Mouse (Mus musculus) kidney, postnatal 10 days (tissue): ENCODE results near the gene Clpx.
A peak's percentile ranks its signal among the peaks of the same experiment; 100 is the strongest.

Experiments used
- DNase-seq: peaks from one replicate; pipeline ENCODE4 v3.0.0; 2021; ENCODE audit warnings: mixed read lengths

Gene Clpx

DNA sequence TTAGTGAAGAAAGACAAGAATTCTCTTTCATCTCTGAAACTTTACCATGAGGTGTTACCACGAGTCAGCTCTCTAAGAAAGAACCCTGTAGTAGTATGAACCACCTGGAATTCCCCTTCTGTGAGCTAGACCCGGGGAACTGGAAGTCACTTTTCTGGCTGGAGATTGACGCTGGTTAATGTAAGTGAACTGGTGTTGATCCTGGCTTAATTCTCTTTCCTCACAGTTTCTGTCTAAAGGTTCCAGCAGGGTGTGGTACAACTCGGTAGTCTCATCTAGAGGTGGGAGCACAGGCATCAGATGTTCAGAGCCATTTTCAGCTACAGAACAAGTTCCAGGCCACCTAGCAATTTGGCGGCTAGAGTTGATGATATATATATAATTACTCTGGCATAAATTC, 941 bp upstream of the Clpx start:
- DNase-seq, result no peak

DNA sequence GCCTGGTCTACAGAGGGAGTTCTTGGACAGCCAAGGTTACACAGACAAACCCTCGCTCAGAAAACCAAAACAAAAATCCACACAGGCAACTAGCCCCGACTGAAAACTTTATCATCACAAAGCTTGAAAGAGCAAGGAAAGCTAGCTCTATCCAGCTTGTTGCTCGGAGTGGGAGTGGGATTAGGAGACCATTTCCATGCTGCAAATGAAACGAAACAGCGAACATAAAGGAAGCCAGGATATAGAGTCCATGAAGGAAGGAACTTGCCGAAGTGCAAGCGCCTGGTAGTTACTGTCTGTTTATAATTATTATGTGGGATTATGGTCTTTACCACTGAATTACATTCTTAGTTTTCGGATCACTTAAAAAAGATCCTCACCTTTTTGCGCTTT, 484 bp upstream of the Clpx start:
- DNase-seq, result no peak

DNA sequence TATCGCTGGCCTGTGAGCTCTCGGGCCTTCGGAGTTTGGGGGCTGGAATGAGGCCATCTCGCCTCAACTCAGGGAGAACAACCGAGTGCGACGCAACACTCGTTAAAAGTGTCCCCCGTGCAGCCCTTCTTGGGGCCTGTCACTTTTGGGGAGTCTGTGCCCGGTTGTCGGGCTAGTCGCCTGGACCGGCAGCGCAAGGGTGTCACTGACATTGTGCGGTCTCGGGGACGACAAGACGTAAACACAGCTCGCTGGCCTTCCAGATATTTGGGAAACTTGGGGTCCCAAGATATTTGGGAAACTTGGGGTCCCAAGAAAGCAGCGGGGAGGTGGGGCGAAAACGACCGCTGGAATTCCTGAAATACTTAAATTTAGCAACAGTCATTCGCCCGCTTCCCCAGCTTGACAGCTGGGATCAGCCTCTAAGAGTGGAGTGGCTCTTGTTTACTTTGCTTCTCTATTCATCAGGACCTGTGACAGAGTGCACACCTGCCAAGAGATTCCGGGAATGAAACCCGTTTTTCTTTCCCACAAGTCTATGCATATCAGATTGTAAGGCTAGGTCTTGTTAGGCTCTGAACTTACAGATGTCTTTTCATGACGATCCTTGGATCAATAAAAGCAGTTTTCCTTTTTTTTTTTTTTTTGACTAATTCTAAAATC, 787 bp downstream of the Clpx start:
- no peak for DNase-seq

DNA sequence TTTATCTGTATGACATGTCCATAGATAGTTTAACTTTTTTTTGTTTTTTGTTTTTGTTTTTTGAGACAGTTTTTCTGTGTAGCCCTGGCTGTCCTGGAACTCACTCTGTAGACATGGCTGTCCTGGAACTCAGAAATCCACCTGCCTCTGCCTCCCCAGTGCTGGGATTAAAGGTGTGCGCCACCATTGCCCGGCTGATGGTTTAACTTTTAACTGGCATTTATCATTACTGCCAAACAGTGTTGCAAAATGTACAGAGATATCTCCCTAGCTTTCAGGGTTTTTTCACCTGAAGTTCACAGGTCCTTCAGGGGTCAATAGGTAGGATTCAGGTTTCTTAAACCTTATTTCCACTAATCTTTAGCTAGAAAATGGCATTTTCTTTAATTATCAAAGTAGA, 3.0 kb downstream of the Clpx start:
- no peak for DNase-seq

DNA sequence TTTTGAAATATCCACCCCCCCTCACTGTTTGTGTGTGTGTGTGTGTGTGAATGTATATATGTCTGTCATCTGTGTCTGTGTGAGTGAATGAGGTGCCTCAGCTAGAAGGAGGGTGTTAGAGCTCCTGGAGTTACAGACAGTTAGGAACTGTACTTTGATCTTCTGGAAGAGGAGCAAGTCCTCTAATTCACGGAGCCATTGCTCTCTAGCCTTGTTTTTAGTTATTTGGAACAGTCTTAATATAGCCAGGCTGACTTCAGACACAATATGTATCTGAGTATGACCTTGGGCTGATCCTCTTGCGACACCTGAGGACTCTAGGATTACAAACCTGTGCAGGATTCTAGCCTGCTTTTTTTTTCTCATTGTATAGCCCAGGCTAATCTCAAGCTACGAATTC, 4.7 kb downstream of the Clpx start:
- DNase-seq, result no peak

DNA sequence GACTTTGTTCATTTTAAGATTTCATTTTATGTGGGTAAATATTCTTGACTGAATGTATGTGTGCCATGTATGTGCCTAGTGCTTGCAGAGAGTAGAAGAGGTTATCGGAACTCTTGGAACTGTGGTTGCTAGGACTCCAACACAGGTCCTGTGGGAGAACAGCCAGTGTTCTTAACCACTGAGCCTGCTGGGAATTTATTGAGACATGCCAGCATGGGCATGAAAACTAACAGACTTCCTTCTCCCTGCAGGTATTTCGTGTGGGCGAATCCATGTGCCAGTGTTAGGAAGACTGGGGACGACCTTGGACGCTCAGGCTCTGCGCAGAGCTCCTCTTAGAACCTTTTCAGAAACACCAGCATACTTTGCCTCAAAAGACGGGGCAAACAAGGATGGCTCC, 5.6 kb downstream of the Clpx start:
- DNase-seq, result no peak

DNA sequence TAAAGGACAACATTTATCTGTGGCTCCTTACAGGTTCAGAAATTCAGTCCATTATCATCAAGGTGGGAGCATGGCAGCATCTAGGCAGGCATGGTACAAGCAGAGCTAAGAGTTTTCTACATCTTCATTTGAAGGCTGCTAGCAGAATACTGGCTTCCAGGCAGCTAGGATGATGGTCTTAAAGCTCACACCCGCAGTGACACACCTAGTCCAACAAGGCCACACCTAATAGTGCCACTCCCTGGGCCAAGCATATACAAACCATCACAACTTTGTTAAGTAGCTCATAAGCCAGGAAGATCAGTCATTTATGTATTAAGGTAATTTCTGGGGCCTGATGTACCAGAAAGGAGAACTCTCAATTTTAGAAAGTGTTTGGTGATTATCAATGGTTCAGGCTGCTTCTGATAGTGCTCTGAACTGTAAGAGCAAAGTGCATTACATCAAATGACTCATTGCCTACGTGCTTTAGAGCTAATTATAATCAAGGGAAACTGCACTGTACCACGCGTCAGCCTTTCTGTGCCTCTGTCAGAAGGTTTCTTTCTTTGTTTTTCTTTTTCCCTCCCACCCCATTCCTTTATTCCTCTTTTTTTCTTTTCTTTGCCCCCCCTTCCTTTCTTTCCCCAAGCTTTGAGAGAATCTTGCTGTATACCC, 8.4 kb downstream of the Clpx start:
- DNase-seq, result no peak

DNA sequence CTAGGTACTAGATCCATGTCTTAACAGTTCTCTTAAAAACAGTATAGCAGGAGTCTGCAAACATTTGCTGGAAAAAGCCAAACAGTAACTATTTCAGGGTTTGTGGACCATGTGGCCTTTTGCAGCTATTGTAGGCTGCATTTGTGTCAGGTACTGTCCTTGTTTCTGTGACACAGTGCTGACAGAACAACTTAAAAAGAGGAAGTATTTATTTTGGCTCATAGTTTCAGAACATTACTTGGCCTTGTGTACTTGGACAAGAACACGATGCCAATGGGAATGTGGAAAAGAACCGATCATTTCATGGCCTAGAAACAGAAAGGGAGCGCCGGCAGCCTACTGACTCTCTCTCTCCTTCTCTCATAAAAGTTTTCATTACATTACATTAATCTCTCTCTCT, 9.5 kb downstream of the Clpx start:
- DNase-seq, result no peak

DNA sequence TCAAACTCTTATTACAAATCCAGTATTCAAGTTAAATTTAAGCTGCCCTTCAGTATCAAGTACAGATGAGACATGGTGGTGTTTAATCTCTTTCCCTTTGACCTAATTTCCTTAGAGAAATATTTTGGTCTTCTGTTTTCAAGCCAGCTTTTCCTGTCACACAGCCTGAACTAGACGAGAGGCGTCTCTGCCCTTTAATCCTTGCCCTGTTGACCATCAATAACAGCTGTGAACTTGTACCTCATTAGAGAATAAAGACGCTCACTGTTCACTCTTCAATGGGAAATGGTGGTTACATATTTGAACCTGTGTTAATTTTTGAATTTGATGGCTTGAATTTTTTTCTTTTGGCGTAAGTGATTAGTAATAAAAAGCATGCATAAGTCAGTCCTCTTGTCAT, 10.2 kb downstream of the Clpx start:
- DNase-seq, result peak; percentile 45

DNA sequence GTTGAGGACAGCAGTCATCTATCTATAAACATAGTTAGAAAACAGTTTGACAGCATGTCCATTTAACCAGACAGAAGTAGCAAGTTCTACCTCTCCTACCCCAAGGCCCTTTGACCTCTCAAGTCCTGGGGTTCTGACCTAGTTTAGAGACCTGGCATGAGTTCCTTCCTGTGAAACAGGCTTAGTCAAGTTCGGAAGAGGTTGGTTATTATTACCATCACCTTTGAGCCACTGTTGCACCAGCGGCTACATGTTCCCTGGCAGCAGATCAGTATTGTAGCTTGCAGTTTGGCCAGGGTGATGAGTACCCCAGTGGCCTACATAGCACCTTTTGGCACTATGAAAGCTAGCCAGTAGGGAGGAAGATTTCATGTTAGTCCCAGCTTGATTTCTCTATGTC, 12.6 kb downstream of the Clpx start:
- DNase-seq, result no peak

DNA sequence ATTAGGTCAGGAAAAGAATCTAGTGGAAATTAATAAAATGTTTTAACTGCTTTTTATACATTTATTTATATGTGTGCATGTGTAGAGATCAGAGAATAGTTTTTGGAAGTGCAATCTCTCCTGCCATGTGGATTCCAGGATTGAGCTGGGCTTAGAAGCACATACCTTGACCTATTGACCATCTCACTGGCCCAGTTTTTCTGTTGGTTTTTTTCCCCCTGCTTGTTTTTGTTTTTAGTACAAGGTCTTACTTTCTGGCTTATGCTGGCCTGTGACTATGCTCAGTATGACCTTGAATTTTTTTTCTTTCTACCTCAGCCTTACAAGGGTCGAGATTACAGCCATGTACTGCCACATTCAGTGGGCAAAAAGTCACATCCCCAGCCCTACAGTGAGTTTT, 14.0 kb downstream of the Clpx start:
- no peak for DNase-seq

DNA sequence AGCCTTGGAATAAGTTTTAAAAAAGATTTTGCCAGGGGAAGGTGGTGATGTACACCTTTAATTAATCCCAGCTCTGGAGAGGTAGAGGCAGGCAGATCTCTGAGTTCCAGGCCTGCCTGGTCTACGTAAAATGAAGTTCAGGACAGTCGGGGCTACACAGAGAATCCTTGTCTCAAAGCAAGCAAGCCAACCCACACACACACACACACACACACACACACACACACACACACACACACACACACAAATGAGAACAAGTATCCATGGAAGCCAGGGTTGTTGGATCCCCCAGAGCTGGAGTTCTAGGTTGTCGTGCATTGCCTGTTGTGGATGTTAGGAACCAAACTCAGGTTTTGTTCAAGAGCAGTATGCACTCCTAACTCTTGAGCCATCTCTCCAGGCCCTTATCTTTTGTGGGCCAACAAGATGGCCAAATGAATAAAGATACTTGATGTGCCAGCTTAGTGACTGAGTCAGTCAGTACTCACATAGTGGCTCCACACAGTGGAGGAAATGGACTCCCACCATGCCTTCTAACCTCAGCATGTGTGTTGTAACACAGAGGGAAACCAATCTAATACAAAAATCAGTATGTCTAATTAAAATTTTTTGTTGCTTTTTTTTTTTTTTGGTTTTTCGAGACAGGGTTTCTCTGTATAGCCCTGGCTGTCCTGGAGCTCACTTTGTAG, 18.8 kb downstream of the Clpx start:
- DNase-seq, result no peak

DNA sequence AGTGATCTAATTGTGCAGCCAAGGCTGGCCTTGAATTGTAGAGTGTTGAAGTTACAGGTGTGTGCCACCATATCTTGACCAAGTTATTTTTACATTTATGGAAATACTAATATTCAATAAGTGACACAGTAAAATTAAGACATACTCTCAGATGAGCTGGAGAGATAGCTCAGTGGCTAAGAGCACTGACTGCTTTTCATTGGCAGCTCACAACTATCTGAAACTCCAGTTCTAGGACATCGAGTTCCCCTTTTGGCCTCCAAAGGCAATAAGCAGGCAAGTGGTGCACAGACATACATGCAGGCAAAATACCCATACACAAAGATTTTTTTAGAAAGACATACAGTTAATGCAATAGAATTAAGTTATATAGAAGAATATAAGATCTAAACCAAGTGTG, 19.8 kb downstream of the Clpx start:
- DNase-seq, result no peak

DNA sequence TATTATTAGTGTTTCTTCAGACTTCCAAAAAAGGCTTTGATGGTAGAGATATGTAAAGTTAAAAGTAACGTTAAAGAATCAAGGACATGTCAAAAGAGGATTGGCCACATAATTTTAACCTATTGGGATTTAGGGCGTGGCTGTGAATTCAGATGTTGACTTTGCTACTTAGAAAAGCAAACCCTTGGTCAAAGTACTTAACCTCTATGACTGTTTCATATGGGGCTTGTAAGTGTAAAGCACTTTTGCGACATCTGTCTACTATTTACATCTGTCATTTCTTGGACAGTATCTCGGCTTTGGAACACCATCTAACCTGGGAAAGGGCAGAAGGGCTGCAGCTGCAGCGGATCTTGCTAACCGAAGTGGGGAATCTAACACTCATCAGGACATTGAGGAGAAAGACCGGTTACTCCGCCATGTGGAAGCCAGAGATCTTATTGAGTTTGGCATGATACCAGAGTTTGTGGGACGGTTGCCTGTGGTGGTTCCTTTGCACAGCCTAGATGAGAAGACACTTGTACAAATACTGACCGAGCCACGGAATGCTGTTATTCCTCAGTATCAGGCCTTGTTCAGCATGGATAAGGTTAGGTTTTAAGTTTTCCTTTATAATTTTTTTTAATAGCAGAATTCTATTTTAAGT, 28.3 kb downstream of the Clpx start:
- no peak for DNase-seq

DNA sequence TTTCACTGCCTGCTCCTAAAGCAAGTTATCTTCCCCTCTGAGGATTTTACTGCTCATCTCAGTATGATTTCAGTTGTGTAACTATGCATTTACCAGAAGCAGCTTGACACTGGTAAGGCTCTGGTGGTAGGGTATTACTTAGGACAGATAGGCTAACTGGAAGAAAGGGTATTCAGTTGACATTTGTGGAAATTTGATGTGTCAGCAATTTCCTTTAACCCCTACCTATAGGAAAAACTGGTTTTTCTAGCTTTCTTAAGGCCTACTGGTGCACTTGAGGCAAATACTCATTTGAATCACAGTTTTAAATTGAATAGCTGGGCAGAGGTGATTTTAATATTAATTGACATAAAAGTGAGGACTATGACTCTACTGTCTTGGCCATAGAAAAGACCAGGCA, 31.9 kb downstream of the Clpx start:
- no peak for DNase-seq

DNA sequence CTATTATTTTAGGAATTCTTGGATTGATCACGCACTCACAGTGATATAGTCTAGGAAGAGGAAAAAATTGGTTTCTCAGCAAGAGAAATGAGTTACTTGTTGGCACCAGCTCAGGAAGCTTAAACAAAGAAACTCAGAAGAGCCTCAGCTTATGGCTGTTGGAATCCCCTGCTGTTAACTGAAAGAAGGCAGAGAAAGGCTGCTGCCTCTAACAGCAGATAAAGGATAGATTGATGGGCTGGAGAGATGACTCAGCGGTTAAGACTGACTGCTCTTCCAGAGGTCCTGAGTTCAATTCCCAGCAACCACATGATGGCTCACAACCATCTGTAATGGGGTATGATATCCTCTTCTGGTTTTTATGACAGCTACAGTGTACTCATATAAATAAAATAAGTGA, 33.3 kb downstream of the Clpx start:
- DNase-seq, result no peak

DNA sequence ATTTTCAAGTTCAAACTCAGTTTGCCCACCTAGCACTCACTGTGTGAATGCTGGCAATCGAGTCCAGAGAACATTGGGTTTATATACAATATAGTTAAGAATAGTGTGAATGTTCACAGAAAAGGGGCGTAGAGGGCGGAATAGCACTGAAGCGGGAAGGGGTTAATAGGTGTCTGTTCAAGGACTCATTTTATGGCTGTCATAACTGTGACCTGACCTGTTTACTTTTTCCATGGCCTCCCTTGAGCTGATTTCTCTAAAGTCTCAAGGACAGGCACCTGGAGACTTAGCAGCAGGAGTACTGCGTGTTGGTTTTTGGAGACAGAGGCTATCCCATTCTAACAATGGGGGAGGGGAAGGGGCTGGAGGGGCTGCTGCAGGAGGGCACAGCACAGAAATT, 39.9 kb downstream of the Clpx start:
- DNase-seq, result no peak

DNA sequence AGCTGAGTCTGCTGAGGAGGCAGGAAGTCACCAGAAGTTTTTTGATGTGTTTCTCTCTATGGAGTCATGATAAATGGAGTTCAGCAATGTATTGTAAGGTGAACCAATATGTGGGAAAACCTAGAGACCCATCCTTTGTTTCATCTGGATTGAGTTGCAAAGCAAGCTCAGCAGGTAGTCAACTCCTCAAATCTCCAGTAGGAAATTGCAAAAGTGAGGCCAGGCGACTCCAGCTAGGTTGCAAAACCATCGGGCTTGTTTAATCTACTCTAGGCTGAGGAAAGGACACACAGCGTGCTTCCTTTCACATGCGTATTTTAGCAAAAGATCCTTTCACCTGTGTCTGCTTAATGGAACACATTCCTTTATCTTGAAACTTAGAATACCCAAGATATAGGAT, 45.1 kb downstream of the Clpx start:
- DNase-seq, result no peak

DNA sequence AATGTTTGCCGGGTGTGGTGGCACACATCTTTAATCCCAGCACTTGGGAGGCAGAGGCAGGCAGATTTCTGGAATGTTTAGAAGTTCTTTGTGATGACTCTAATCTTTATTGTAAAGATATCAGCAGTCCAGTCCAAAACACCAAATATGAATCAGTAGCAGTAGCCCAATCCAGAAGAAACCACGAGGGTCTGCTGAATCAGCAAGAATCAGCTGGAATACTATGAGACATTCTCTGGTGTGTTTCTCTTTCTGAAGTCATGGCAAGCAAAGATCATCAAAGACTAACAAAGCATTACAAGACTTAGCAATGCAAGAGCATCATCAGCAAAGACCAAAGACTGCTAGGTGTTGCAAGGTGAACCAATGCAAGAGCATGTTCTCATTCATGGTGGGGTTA, 46.4 kb downstream of the Clpx start:
- DNase-seq, result no peak

DNA sequence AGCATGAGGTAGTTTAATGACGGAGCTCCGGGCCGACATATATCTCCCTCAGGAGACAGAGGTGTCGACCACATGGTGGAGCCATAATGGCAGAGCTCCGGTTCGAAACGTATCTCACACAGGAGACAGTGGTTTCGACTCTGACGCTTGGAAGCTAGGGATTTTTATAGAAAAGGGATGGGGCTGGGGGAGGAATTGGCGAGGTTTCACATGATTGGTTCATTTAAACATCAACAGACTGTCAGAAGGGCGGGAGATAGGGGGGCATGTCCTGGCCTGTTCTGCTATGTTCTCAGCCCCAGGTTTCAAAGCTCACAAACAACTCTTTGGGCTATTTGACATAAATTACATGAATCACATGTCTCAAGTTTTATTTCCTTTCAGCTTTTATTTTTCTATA, 51.4 kb downstream of the Clpx start:
- DNase-seq, result peak; percentile 18

DNA sequence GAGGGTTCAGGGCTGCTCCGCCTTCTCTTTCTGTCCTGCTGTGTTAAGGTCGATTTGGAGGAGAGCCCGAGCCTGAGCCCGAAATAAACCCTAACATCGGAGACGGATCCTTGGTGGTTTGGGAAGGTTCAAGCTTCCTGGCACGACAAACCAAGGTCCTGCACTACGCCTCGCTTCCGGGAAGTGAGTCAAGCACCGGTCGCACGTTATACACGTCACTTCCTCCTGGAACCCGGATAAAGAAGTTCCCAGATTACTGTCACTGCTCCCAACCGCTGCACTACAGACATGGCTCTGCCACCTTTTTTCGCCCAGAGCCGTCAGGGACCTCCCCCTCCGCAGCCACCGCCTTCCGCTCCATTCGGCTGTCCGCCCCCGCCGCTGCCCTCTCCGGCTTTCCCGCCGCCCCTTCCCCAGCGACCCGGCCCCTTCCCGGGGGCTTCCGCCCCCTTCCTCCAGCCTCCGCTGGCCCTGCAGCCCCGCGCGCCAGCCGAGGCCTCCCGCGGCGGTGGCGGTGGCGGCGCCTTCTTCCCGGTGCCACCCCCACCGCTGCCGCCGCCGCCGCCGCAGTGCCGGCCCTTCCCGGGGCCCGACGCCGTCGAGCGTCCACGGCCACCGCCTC, 51.9 kb downstream of the Clpx start, which contains the start of gene Pdcd7:
Gene Pdcd7 (plus strand): TSS at position 251 of the 622 bp plus-strand sequence.
- DNase-seq, result peak; percentile 98

DNA sequence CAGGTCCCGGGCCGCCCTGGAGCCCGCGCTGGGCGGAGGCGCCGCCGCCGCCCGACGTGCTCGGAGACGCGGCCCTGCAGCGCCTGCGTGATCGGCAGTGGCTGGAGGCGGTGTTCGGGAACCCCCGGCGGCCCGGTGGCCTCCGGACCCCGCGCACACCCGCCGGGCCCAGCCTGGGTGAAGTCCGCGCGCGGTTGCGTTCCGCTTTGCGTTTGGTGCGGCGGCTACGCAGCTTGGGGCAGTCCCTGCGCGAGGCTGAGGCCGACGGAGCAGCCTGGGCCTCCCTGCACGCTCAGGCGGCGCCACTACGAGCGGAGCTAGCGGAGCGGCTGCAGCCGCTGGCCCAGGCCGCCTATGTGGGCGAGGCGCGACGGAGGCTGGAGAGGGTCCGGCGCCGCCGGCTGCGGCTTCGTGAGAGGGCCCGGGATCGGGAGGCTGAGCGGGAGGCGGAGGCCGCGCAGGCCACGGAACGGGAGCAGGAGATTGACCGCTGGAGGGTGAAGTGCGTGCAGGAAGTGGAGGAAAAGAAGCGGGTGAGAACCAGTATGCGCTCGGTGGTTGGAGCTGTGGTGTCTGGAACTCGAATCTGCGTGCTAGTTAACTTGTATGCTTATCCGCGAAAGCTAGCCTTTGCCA, 52.5 kb downstream of the Clpx start:
- peak; percentile 62 for DNase-seq
